Mouse (Mus musculus) CD4-positive, CD25-positive, alpha-beta regulatory T cell (primary cell): Measurements from ENCODE around the gene Slc17a3. TPM values are rescaled to one million over a fixed set of nuclear protein-coding genes. Genes with fewer than 3 reads are reported as not detected.

ENCODE experiments used
- polyA plus RNA-seq: library from polyadenylated mRNA; unstranded; fragments of 100-300 nt; shearing (Covaris generic); gene quantifications from one replicate; pipeline ENCODE4 v1.2.1, GENCODE M21; 2017

Slc17a3 gene
- polyA plus RNA-seq, result not detected

DNA sequence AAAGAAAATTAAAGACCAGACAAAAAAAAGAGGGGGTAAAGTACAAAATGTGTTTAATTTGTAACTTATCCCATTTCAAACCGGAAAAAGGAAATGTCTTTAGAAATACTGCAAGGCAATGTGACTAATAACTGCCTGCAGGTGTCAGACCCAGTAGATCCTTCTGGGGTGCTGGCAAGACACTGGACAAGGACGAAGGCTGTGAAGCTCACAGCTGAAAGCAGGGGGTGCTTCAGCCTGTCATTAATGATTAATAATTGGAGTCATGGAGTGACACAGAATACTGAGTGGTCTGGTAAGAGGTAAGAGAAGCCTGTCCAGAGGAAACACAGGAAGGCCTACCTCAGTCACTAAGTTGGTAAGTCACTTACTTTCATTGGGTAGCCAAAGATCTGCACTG lies at the start of gene Slc17a3:
TSS of gene Slc17a3 (plus strand) at position 127 of the 400 bp plus-strand sequence.

GRCm38 (mm10) chr13:23806422-23807052 lies 32.7 kb upstream of the Slc17a3 start, which contains the start of gene Slc17a2:
Gene Slc17a2, plus strand, starts transcription at chr13:23806993.

GRCm38 (mm10) chr13:23867405-23867804 lies 28.2 kb downstream of the Slc17a3 start, which contains the start of gene Slc17a1:
Gene Slc17a1, plus strand, starts transcription at chr13:23867750.

Other genes with a start within 250 kb of the Slc17a3 start
- 3.0 TPM for gene Hist1h2be, start 218.3 kb upstream of the Slc17a3 start, polyA plus RNA-seq
- gene Hist1h1e, start 216.9 kb upstream of the Slc17a3 start, polyA plus RNA-seq, result 13.2 TPM
- gene Hist1h2ac, start 155.5 kb upstream of the Slc17a3 start, polyA plus RNA-seq, result 0.59 TPM
- gene Hist1h2bc, start 155.2 kb upstream of the Slc17a3 start, polyA plus RNA-seq, result 10.5 TPM
- gene Hist1h1t, start 143.6 kb upstream of the Slc17a3 start, polyA plus RNA-seq, result not detected
- gene Hist1h4c, start 141.0 kb upstream of the Slc17a3 start, polyA plus RNA-seq, result 5.3 TPM
- 0.74 TPM for gene Hfe, start 128.6 kb upstream of the Slc17a3 start, polyA plus RNA-seq
- 23.2 TPM for gene Hist1h1c, start 100.6 kb upstream of the Slc17a3 start, polyA plus RNA-seq
- gene Hist1h3c, start 93.8 kb upstream of the Slc17a3 start, polyA plus RNA-seq, result 0.38 TPM
- not detected for gene Hist1h2bb, start 92.7 kb upstream of the Slc17a3 start, polyA plus RNA-seq
- gene Hist1h2ab, start 88.3 kb upstream of the Slc17a3 start, polyA plus RNA-seq, result 1.7 TPM
- not detected for gene Hist1h3b, start 87.2 kb upstream of the Slc17a3 start, polyA plus RNA-seq
- gene Hist1h4b, start 82.4 kb upstream of the Slc17a3 start, polyA plus RNA-seq, result 14.5 TPM
- gene Hist1h4a, start 78.2 kb upstream of the Slc17a3 start, polyA plus RNA-seq, result not detected
- 4.0 TPM for gene Hist1h3a, start 77.0 kb upstream of the Slc17a3 start, polyA plus RNA-seq
- gene Hist1h1a, start 75.8 kb upstream of the Slc17a3 start, polyA plus RNA-seq, result 1.1 TPM
- not detected for gene Trim38, start 69.5 kb upstream of the Slc17a3 start, polyA plus RNA-seq
- gene Slc17a2, start 32.4 kb upstream of the Slc17a3 start, polyA plus RNA-seq, result not detected
- gene Slc17a1, start 28.3 kb downstream of the Slc17a3 start, polyA plus RNA-seq, result not detected
- not detected for gene Slc17a4, start 75.6 kb downstream of the Slc17a3 start, polyA plus RNA-seq
- not detected for gene Hist1h2ba, start 94.7 kb downstream of the Slc17a3 start, polyA plus RNA-seq
- not detected for gene Hist1h2aa, start 95.0 kb downstream of the Slc17a3 start, polyA plus RNA-seq
- gene Scgn, start 151.8 kb downstream of the Slc17a3 start, polyA plus RNA-seq, result not detected